Mouse (Mus musculus) ovary, adult 18-20 months (tissue): ENCODE results near the gene Klhl5.
"Not testable (repeated sequence)": the region's sequence is repeated elsewhere in the genome, so short reads cannot be mapped to it uniquely, and the experiment has no call there.

Experiments
- DNase-seq: peaks from one replicate; pipeline ENCODE4 v3.0.0; 2022; ENCODE audit warnings: low spot score, mixed read lengths

The Klhl5 gene

DNA sequence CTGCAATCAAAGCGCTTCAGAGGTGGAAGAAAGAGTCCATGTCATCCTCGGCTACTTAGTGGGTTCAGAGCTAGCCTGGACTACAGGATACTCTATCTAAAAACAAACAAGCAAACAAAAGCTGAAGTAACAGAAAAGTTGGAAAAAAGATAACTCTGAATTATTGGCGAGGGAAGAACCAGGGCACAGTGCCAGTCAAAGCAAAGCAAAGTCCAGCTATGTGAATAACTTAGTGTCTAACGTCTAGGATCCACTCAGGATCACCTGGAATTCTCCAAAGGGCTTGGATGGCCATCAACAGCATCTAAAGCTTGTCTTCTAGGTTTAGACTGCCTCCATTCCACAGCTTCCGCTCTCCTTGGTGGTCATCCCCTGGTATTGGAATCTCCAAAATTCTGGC, 9.9 kb upstream of the Klhl5 start:
- DNase-seq, result no peak

DNA sequence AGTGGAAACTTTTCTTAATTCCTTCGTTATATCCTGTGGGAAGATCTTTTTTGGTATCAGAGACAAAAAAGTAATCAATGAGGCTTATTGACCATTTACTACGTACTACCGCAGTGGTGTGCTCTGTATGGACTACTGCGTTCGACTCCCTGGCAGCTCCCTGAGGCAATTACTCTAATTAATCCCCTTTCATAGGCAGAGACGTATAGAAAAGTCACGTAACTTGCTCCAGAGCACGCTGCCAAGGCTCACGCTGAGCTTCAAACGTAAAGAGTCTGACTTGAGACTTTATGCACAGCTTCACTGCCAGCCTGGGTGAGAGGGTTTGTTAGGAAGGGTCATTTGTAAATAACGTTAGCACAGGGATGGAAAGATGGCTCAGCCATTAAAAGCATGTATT, 7.3 kb upstream of the Klhl5 start:
- DNase-seq, result no peak

DNA sequence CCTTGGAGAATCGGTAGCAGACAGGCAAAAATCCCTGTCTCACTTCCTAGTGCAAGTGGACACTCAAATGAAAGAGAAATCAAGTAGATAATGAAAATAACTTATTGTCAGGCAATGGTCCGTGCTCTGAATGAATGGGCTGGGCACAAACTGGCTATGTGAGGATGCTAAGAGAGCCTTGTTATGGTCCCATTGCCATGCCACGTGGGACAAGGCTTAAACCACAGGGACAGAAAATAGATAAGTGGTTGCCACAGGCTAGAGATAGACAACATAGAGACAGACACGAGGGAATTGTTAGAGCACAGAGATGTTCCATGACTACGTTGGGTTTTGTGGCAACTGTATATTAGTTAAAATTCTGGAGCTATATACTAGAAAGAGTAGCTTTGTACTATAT, 6.1 kb upstream of the Klhl5 start:
- DNase-seq, result no peak

DNA sequence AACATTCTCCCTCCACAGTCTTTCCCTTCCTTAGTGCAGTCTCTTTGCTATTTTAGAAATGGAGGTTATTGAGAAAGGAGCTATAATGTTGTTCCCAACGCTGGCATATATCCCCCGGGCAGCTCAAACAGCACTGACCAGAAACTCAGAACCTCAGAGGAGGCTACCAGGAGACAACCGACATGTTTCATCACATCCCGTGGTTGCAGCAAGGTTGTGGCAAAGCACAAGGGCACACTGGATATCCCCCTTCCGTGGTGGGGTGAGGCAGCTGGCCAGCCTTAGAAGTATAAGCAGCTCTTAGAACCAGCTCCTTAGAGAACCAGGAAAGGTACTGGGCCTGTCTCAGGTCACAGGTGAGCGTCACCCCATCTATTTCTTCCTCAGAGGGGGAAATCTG, 5.7 kb upstream of the Klhl5 start:
- no peak for DNase-seq

DNA sequence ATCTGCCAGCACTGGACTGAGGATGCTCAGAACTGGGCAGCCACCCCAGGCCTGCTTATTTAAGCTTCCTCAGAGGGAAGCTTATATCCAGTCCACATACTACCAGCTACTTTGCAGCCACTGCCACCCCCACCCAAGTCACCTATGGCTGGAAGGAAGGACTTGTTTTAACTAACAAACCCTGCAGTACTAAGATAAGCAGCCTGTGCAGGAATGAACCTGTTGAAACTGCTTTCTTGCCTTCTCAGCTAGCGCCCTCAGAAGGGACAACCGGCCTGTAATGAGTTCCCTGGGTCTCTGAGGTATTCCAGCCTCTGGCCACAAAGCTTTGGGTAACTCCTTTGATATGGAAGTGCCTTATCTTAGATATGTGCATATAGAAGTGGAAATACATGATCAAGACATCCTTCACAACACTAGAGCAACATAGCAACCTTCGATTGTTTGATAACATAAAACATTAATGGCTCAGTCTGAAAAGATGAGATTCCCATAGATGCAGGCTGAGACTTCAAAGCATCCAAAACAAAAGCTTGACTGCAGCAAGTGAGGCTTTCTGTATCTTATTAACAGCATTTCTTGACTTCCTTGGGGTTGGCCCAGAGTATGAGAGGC, 5.2 kb upstream of the Klhl5 start:
- DNase-seq, result no peak

DNA sequence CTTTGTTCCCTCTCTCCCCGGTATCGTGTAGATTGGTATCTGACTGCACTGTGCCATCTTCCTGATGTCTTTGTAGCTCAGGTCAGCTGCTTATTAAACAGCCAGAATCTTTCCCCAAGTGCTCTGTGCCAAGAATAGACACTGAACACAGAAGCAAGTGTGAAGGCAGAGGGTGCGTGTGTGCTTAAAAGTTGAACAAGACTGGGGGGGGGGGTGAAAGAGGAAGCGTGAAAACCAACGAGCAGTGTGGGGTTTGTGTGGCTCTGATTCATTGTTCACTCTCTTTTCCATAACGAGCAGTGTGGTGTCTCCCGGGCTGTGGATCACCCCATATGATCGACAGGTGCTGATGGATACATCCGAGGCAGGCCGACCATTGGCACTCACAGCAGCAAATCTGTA, 4.7 kb upstream of the Klhl5 start:
- no peak for DNase-seq

DNA sequence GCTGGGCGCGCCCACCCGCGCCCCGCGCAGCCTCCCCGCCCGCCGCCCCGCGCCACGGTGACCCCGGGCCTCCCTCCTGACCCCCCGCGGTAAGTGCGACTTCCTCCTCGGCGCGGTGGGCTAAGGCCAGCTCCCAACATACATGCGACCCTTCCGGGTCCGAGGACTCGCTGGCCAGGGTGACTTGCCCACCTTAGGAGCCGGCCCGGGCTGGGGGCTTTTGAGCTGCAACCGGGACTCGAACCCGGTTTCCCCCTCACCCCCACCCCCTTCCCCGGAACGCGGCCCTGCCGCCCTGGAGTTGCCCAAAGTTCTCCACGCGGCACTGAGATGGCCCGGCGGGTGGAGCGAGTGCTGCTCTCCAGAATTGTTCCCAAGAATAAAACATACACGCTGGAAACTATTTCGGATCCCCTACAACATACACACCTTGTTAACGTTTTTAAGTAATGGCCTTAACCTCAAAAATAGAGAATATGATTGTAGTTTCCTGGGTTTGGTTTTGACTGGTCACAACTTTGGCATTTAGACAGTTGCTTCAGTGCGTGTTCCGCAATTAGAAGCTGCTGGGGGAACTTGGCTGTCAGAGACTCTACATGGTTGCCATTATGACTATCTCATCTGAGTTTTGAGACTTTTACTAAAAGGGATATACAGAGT, 564 bp downstream of the Klhl5 start:
- no peak for DNase-seq

DNA sequence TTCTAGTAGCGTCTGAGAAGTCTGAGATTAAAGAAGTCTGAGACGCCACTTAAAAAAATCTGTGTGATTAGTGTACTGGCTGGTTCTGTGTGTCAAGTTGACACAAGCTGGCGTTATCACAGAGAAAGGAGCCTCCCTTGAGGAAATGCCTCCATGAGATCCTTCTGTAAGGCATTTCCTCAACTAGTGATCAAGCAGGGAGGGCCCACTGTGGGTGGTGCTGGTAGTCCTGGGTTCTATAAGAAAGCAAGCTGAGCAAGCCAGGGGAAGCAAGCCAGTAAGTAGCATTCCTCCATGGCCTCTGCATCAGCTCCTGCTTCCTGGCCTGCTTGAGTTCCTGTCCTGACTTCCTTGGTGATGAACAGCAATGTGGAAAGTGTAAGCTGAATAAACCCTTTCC, 4.9 kb downstream of the Klhl5 start:
- not testable (repeated sequence) for DNase-seq

DNA sequence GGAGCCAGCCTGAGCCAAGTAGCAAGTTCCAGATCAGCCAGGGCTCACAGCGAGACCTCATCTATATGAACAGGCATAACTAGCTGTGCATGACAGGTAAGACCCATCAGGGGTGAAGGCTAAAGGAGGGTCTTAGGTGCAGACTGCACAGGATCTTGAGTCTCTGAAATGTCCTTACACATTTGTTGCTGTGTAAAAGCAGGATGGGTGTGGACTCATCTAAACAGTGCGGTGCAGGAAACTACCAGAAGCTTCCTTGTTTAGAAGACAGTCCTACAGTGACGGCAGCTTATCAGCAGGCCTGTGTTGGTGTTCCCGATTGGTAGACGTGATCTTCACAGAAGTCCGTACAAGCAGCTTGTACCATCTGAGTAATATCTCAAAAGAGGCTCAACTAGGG, 6.0 kb downstream of the Klhl5 start:
- DNase-seq, result no peak

DNA sequence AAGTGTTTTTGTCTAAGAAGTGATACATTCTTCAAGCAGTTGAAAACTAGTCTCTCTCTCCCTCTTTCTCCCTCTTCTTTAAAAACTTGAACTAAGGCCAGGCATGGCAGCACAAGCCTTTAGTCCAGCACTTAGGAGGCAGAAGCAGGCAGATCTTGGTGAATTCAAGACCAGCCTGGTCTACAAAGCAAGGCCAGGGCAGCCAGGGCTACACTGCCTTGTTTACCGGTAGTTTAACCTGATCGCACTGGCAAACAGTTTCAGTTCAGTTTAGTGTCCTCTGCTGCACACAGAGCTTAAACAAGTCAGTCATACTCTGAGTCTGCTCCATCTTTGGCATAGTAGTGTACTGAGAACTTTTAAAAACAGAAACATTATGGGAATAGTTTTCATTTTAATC, 9.4 kb downstream of the Klhl5 start:
- DNase-seq, result no peak

DNA sequence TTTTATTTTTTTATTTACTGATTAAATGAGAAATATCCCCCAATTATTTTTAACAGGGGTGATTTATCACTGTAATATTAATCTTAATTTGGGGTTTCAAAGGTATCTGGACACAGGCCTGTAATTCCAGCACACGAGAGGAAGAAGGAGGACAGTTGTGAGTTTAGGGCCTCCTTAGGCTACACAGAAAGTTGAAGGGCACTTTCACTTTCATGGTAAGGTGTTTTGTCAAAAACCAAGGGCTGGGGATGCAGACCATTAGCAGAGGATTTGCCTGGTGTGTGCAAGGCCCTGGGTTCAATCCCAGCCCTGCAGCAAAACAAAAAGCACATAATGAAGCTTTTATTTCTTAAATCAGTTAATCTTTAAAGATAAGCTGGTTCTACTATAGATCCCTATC, 12.2 kb downstream of the Klhl5 start:
- DNase-seq, result no peak

DNA sequence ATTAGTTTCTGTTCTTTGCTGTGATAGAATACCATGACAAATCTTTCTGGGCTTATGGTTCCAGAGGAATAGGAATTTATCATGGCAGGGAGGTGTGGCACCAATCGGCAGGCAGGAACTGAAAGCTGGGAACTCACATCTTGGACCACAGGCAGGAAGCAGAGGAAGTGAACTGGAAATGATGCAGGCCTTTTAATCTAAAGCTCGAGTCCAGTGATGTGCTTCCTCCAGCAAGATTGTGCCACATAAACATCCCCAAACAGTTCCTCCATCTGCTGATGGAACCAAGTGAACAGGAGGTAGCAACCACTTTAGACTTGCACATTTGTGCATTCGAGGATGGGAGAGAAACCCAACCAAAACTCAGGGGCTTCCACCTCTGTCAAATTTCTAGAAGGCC, 12.6 kb downstream of the Klhl5 start:
- DNase-seq, result no peak

DNA sequence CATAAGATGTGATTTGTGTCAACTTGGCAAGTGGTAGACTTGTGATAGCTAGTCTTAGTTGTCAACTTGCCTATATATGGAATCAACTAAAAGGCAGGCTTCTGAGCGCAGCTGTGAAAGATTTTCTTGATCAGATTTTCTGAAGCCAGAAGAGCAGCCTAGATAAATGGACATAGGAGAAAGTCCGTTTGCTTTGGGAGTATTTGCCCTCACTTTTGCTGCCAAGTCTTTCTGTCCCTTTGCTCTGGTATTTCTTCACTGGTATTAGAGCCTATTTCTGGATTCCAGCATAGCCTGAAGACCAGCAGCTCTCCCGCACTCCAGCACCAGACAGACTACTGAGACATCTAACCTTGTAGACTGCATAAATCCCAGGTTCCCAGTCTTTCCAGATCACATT, 15.3 kb downstream of the Klhl5 start:
- DNase-seq, result no peak

DNA sequence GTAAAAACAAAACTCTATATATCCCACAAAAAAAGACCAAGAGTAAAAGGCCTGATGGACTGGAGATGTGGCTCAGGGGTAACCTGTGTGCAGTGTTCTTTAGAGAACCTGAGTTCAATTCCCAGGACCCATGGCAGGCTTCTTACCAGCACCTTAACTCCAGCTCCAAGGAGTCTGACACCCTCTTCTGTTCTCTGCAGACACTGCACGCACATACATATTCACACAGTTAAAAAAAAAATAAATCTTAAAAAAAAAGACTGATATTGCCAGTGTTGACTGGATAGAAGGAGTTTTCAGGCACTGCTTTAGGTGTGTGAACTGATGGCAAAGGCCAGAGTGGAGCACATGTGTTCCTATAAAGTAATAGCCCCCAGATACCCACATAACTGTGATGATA, 18.8 kb downstream of the Klhl5 start:
- DNase-seq, result no peak

DNA sequence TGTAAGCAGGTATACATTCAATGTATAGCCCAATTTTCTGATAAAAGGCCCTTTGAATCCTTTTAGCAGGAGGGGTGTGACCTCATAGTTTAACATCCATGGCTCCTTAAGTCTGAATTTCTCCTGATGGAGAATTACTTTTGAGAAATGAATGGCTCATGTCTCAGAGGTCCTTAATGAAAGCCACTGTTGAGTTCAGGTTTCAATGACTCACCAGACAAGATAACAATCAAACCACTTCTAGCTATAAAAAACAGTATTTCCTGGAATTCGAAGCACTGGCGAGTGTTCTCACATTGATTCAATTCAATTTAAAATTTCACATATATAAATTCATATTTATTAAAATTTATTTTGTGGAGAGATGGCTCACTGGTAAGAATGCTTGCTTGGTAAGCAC, 21.1 kb downstream of the Klhl5 start:
- no peak for DNase-seq

DNA sequence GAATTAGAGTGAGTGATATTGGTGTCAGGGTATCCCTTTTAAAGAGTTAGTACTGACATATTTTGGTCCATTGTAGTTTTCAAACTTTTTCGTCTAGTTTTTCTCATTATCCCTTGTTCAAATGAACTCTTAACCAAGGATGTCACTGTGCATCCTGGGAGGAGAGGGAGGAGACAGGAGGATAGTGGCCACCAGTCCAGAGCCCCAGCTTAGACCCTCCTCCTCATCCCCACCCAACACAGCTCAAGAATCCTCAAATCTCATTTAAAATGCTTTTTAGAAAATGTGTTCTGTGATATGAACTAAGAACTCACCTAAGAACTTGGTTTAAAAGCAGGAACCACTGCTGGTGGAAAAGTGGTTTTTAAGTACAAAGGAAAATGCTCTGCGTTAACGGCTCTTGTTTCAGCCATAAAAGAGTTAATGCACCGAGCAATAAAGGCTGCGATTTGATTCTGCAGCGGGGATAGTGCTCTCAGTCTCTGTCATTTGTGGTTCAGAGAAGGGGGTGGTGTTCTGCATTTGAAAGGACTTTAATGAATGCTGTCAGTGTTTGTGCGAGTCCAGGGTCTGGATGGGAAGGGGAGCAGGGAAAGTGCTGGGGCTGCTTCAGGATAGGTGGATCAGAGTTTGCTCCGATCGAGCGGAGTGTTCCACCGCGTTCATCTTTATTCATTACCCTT, 23.3 kb downstream of the Klhl5 start:
- DNase-seq, result no peak

DNA sequence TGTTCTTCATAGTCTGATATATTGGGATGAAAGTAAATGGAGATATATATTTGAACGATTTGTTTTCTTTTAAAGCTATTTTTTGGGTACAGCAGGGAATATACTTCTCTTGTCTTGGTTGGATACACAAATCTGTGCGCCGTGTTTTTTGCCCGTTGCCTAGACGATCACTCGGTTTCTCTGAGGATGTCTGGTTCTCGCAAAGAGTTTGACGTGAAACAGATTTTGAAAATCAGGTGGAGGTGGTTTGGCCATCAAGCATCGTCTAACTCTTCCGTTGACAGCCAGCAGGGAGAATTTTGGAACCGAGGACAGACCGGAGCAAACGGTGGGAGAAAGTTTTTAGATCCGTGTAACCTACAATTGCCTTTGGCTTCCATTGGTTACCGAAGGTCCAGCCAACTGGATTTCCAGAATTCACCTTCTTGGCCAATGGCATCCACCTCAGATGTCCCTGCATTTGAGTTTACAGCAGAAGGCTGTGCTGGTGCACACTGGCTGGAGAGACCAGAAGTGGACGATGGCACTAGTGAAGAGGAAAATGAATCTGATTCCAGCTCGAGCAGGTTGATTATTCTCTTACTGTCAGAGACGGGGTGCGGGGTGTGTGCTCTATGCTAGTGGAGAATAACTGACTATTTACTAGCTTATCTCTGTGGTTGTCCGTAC, 24.0 kb downstream of the Klhl5 start:
- no peak for DNase-seq

DNA sequence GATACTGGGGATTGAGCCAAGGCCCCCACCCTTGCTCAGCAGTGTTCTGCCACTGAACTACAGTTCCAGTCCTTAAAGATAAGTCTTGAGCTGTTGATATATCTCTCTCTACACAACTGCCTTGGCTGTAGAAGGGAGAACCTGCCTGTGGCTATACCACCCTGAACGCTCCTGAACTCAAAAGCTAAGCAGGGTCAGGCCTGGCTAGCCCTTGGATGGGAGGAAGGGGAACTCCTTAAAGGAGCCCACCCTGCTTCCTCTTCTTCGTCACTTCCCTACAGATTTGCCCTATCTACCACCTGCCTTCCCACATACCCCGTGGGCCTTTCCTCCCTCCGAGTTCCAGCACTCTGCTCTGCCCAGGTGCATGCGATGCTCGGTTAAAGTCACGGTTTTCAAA, 28.8 kb downstream of the Klhl5 start:
- DNase-seq, result no peak

DNA sequence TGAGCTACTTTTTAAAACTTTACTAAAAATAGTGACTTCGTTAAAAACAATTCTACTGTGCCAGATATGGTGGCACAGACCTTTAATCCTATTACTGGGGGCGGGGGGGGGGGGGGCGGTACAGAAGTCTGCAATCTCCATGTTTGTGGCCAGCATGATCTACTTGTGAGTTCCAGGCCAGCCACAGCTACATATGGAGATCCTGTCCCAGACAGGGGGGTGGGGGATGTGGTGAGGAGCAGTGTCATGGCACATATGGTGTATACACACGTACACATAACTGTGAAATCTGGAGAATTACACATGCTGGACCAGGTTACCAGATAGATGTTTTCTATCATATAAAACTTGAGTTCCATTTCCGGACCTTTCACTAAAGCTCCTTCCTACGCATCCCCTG, 29.7 kb downstream of the Klhl5 start:
- no peak for DNase-seq

DNA sequence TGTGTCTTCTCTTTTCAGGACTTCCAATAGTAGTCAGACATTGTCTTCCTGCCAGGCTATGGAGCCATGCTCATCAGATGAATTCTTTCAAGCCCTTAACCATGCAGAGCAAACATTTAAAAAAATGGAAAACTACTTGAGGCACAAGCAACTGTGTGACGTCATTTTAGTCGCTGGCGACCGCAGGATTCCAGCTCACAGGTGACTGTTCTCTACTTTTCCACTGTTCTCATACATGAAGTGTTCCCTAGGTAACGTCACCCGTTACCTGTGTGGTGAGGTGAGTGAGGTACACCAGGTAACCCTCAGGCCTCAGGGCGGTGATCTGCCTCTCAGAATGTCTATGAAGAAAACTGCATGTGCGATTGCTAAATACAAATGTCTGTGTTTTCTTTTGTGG, 33.9 kb downstream of the Klhl5 start:
- DNase-seq, result no peak

DNA sequence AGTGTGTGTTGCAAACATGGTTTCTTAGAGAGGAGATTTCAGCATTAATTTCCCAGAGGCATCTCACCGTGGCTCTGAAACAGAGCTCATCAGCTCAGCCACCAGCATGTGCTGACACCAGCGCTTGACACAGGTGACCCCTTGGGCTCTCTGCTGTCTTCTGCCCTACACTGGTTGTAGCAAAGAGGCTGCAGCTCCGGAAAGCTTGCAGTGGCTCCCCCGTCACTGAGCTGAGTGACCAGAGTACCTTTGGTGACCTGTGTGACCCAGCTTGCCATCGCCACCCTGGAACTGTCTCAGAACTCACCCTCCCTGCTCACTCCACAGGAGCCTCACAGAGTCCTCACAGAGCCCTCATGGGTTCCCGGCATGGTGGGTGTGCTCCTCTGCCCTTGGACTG, 34.9 kb downstream of the Klhl5 start:
- no peak for DNase-seq

DNA sequence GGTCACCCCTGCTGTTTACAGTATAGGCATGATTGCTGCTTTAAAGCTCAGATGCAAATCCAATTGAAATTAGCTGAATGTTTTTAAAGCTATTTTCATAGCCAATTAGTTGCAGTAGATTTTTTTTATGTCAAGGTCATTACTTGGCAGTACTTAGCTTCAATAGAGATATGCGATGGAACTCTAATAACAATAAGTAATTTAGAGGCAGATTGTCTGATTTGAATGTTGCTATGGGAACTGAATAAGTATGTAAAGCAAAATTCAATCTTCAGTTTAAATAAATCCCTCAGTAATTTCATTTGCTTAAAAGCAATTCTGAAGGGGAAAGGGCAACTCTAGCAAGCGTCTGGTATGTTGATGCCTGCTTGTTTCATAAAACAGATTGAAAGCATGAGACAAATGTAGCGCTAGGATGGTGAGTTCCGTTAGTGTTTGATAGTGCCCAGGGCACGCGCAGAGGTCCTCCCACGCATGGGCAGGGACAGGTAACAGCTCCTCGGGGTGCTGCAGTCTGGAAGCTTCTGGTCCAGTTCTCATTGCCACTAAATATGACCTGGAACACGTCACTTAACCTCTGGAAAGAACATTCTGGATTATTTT, 38.3 kb downstream of the Klhl5 start:
- DNase-seq, result no peak

DNA sequence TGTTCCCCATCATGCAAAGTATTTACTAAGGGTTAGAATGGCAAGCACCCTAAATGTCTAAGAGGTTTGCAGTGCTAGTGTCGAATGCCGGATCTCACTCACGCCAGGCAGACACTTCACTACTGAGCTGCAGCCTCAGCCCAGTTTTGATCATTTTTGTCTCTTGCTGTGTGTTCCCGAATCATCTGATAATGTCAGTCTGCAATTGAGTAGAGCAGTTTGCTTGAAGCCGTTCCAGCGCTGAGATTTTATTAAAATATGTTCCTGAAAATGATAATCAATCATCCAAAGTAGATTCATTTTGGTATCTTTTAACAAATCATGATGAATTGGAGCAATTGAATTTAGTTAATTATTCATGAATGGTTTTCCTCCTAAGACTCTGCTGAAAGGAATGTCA, 39.4 kb downstream of the Klhl5 start:
- no peak for DNase-seq
